Mouse (Mus musculus) olfactory bulb, adult 2 months (tissue): ENCODE results near the gene Arhgef1.

Experiments
- CTCF ChIP-seq: fragments of 200-500 bp; IDR thresholded peaks from 2 replicates; pipeline ENCODE4 v1.5.1; 2012; ENCODE audit warnings: low read depth, mild to moderate bottlenecking, low read length, moderate library complexity; ENCODE audit not compliant: insufficient read depth
- POLR2A ChIP-seq: fragments of 200-500 bp; IDR thresholded peaks from 2 replicates; pipeline ENCODE4 v1.6.1; 2012; ENCODE audit warnings: mild to moderate bottlenecking, low read depth, low read length, moderate library complexity; ENCODE audit not compliant: insufficient read depth

DNA sequence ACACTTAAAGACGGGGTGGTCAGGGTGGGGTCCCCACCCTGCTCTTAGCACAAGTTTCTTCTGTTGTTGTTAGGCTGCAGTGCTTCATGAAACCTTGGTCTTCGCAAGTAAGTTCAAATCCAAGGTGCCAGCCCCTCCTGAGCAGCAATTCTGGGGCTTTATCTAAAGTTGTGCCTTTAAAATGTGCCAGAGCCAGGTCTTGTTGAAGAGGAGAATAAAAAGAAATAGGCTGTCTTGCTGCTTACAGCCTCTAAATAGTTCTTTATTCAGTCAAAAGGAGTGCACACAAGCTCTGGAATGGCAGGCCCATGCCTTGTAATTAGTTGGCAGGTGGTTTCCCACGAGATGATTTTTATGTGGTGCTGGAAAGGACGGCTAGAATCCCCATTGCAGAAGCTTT lies 15.6 kb upstream of the Arhgef1 start:
- TF ChIP-seq CTCF (no peak), POLR2A (no peak)
